Comparison of ENCODE assay signal across 33 mouse cellular contexts in genomic region chr16:62038049-62038448, GRCm38 (mm10).
"Had no signal": no experiment of that assay in that cellular context is flagged by ENCODE, and none has a peak within 500 bp of the region (broad histone marks: within the 10 kb centered on the region; RNA-seq: fewer than 3 reads in every experiment).

No protein-coding gene starts in this region.

- H3K4me2 ChIP-seq: limb, embryonic 12.5 days; limb, embryonic 13.5 days; limb, embryonic 15.5 days; liver, embryonic 11.5 days; liver, embryonic 12.5 days; liver, embryonic 13.5 days; liver, embryonic 15.5 days; lung, embryonic 14.5 days; lung, embryonic 15.5 days; midbrain, embryonic 11.5 days; midbrain, embryonic 12.5 days; midbrain, embryonic 13.5 days; midbrain, embryonic 15.5 days; neural tube, embryonic 12.5 days; neural tube, embryonic 13.5 days had no signal

- ATAC-seq: liver, embryonic 12.5 days; liver, postnatal 0 days; lung, postnatal 0 days; midbrain, embryonic 13.5 days; midbrain, embryonic 15.5 days; midbrain, embryonic 16.5 days had no signal

- DNase-seq: left cerebral cortex, postnatal 4 days; liver; liver, embryonic 13.5 days; liver, postnatal 0 days; lung, adult 18-20 months; lung, adult 2 months; lung, embryonic 14.5 days; lung, postnatal 10 days; lung, postnatal 14 days; lung, postnatal 36 days; lung, postnatal 4 days; midbrain, embryonic 14.5 days had no signal

- H3K27me3 ChIP-seq: limb, embryonic 12.5 days; limb, embryonic 13.5 days; limb, embryonic 15.5 days; liver, embryonic 12.5 days; liver, embryonic 13.5 days; liver, embryonic 15.5 days; lung, embryonic 15.5 days; megakaryocyte, embryonic 14.5 days; midbrain, embryonic 12.5 days; midbrain, embryonic 13.5 days; midbrain, embryonic 15.5 days; neural tube, embryonic 12.5 days; neural tube, embryonic 13.5 days had no signal

- H3K9ac ChIP-seq: limb, embryonic 12.5 days; limb, embryonic 13.5 days; limb, embryonic 15.5 days; liver, embryonic 12.5 days; liver, embryonic 13.5 days; liver, embryonic 14.5 days; liver, embryonic 15.5 days; liver, postnatal 0 days; lung, embryonic 14.5 days; lung, embryonic 15.5 days; midbrain, embryonic 12.5 days; midbrain, embryonic 13.5 days; midbrain, embryonic 15.5 days; neural tube, embryonic 12.5 days; neural tube, embryonic 13.5 days had no signal

- H3K4me3 ChIP-seq: limb, embryonic 10.5 days; limb, embryonic 12.5 days; limb, embryonic 13.5 days; limb, embryonic 15.5 days; liver, embryonic 12.5 days; liver, embryonic 13.5 days; liver, embryonic 15.5 days; lung, embryonic 15.5 days; megakaryocyte, embryonic 14.5 days; midbrain, embryonic 10.5 days; midbrain, embryonic 12.5 days; midbrain, embryonic 13.5 days; midbrain, embryonic 15.5 days; myocyte; neural tube, embryonic 12.5 days; neural tube, embryonic 13.5 days had no signal

- H3K36me3 ChIP-seq: limb, embryonic 10.5 days; limb, embryonic 12.5 days; limb, embryonic 13.5 days; limb, embryonic 15.5 days; liver, embryonic 12.5 days; liver, embryonic 13.5 days; liver, embryonic 15.5 days; lung, embryonic 15.5 days; midbrain, embryonic 10.5 days; midbrain, embryonic 12.5 days; midbrain, embryonic 13.5 days; midbrain, embryonic 15.5 days; neural tube, embryonic 12.5 days; neural tube, embryonic 13.5 days had no signal

- H3K27ac ChIP-seq: limb, embryonic 10.5 days; limb, embryonic 12.5 days; limb, embryonic 13.5 days; limb, embryonic 15.5 days; liver, embryonic 12.5 days; liver, embryonic 13.5 days; liver, embryonic 14.5 days; liver, embryonic 15.5 days; lung, embryonic 15.5 days; macrophage; midbrain, embryonic 10.5 days; midbrain, embryonic 12.5 days; midbrain, embryonic 13.5 days; midbrain, embryonic 15.5 days; neural tube, embryonic 12.5 days; neural tube, embryonic 13.5 days had no signal

- H3K4me1 ChIP-seq: limb, embryonic 10.5 days; limb, embryonic 12.5 days; limb, embryonic 13.5 days; limb, embryonic 15.5 days; liver, embryonic 12.5 days; liver, embryonic 13.5 days; liver, embryonic 15.5 days; lung, embryonic 15.5 days; megakaryocyte, embryonic 14.5 days; midbrain, embryonic 10.5 days; midbrain, embryonic 12.5 days; midbrain, embryonic 13.5 days; midbrain, embryonic 15.5 days; neural tube, embryonic 12.5 days; neural tube, embryonic 13.5 days had no signal

- H3K9me3 ChIP-seq: limb, embryonic 10.5 days; limb, embryonic 12.5 days; limb, embryonic 13.5 days; limb, embryonic 15.5 days; liver, embryonic 12.5 days; liver, embryonic 13.5 days; liver, embryonic 15.5 days; lung, embryonic 15.5 days; midbrain, embryonic 10.5 days; midbrain, embryonic 12.5 days; midbrain, embryonic 13.5 days; midbrain, embryonic 15.5 days; neural tube, embryonic 12.5 days; neural tube, embryonic 13.5 days had no signal
